Mouse (Mus musculus) midbrain, embryonic 12.5 days (tissue): ENCODE data around the gene Gm37240. TPM values are rescaled to one million over a fixed set of nuclear protein-coding genes. Genes with fewer than 3 reads are reported as not detected.

ENCODE experiments used
- ATAC-seq: fragments of 200-750 bp; cut with Nextera tagmentation; 2 replicates; pipeline ENCODE4 v1.8.0; 2017; ENCODE audit warnings: low read depth, moderate TSS enrichment, moderate library complexity; ENCODE audit not compliant: low FRiP score
- H3K27ac ChIP-seq: fragments of 300-500 bp; sonication (generic); replicated peaks from 2 replicates; pipeline ENCODE4 v1.5.1; 2016; ENCODE audit warnings: mild to moderate bottlenecking
- H3K27me3 ChIP-seq: fragments of 300-500 bp; sonication (generic); 2 replicates; pipeline ENCODE4 v1.6.1; 2016; ENCODE audit warnings: mild to moderate bottlenecking
- H3K36me3 ChIP-seq: fragments of 300-500 bp; sonication (generic); 2 replicates; pipeline ENCODE4 v1.6.1; 2016
- H3K4me1 ChIP-seq: fragments of 300-500 bp; sonication (generic); 2 replicates; pipeline ENCODE4 v1.6.1; 2016
- H3K4me2 ChIP-seq: fragments of 300-500 bp; sonication (generic); replicated peaks from 2 replicates; pipeline ENCODE4 v1.6.1; 2016; ENCODE audit warnings: mild to moderate bottlenecking, moderate library complexity
- H3K4me3 ChIP-seq: fragments of 300-500 bp; sonication (generic); 2 replicates; pipeline ENCODE4 v1.5.1; 2016; ENCODE audit warnings: mild to moderate bottlenecking
- H3K9ac ChIP-seq: fragments of 300-500 bp; sonication (generic); replicated peaks from 2 replicates; pipeline ENCODE4 v1.6.1; 2016; ENCODE audit warnings: mild to moderate bottlenecking, moderate library complexity
- H3K9me3 ChIP-seq: fragments of 300-500 bp; sonication (generic); 2 replicates; pipeline ENCODE4 v1.6.1; 2016; ENCODE audit warnings: mild to moderate bottlenecking
- WGBS: fragments of 180-500 bp; shearing (Covaris S2); methylation state at CpG from one replicate; pipeline ENCODE4 v1.1.7; 2016; 5-methylcytosine and 5-hydroxymethylcytosine counted together
- microRNA counts: library from miRNA; unstranded; fragments of <30 nt; microRNA quantifications from one replicate; lab custom pipeline; 2017
- microRNA-seq: library from miRNA; unstranded; fragments of <30 nt; microRNA quantifications from one replicate; pipeline ENCODE4, GENCODE M21; 2017
- polyA plus RNA-seq: library from polyadenylated mRNA; unstranded; fragments of >200 nt; fragmentation: Nextera tagmentation; extraction: Ambion mirVana; gene quantifications from 2 replicates; pipeline ENCODE4 v1.2.1, GENCODE M21; 2016

Gene Gm37240
- polyA plus RNA-seq, 1 experiment from 2014 or later = 0.96 TPM

DNA sequence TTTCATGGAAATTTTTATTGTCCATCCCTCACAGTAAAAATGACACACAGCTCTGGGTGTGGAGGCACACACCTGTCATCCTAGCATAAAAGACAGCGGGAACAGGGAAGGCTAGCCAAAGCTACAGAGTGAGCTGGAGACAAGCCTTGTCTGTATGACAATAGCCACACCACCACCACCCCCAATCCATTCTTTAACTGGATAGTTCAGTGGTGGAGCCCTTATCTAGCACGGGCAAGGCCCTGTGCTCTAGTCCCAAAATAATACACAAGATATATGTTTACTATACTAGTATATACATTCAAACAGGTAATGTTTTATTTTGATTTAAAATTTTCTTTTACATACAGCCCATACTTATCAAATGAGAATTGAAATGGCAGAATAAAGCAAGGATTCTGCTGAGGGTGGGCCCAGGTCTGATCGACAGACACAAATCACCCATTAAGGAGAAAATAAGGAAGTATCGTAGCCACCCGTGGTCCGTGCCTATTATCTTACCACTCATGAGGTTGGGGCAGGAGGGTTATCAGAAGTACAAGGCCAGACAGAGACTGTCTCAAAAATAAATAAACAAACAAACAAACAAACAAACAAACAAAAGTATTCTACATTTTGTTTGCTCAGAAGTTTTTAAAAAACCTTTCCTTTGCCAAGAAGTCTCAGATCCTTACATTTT lies 1421.4 kb downstream of the Gm37240 start:
- H3K36me3 ChIP-seq = no peaks in the 10 kb centered on the region
- 75% methylated on average over 6 of the region's 6 CpGs for WGBS
- H3K4me3 ChIP-seq = no peak overlapping the region
- H3K27me3 ChIP-seq = no peaks in the 10 kb centered on the region; the same call in 1 of the 2 replicates
- no peaks in the 10 kb centered on the region for H3K9me3 ChIP-seq
- H3K4me2 ChIP-seq = no peak overlapping the region
- ATAC-seq = no peak
- peaks cover 15% of the 10 kb centered on the region for H3K4me1 ChIP-seq
- H3K9ac ChIP-seq = no peak overlapping the region
- no peak overlapping the region for H3K27ac ChIP-seq

DNA sequence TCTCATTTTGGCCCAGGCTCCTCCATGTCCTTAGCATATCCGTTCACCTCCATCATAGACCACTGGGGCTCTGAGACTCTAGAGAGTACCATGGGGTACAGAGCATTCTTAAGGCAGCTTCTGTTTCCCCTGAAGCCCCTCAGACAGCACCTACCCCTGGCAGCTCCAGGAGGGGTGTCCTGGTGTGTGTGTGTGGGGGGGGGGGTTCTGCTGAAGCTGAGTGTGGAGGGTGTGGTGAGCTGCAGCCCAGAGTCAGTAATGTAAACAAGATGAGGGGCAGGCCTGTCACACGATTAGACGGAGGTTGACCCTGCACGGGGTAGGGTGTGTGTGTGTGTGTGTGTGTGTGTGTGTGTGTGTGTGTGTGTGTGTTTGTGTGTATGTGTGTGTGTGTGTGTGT lies 1425.6 kb downstream of the Gm37240 start:
- peak; percentile 62; the same call in 1 of the 2 replicates for ATAC-seq
- no peaks in the 10 kb centered on the region for H3K36me3 ChIP-seq
- no peak overlapping the region for H3K27ac ChIP-seq
- H3K4me2 ChIP-seq = no peak overlapping the region
- H3K27me3 ChIP-seq = no peaks in the 10 kb centered on the region; the same call in 1 of the 2 replicates
- 32% methylated on average over 2 of the region's 4 CpGs for WGBS
- H3K4me1 ChIP-seq = peaks cover 23% of the 10 kb centered on the region
- no peak overlapping the region for H3K9ac ChIP-seq
- no peak overlapping the region for H3K4me3 ChIP-seq
- no peaks in the 10 kb centered on the region for H3K9me3 ChIP-seq

DNA sequence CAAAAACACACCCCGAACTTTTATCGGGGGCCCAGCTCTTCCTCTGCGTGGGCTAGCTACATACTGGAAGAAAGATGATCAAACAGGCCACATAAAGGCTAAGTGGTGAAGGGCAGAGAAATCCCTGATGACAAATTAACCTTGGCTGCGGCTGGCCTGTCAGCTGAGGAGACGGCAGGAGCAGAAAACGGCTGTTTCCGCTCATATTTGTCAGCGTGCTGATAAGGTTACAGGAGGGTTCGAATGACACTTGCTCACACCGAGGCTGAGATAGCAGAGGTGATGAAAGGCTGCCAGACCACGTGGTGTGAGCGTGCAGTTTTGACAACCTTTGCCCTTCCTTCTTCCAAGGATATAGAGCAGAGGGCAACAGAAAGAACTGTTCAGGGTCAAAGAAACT lies 1426.4 kb downstream of the Gm37240 start:
- H3K4me1 ChIP-seq = peaks cover 25% of the 10 kb centered on the region
- H3K4me2 ChIP-seq = no peak overlapping the region
- ATAC-seq = no peak
- H3K27ac ChIP-seq = 0 out of 2 replicates have a peak overlapping the region, but pooled peaks have one; percentile 7
- 42% methylated on average over 12 of the region's 12 CpGs for WGBS
- H3K9ac ChIP-seq = peak overlapping the region; percentile 31; the same call in 1 of the 2 replicates
- H3K4me3 ChIP-seq = no peak overlapping the region
- H3K36me3 ChIP-seq = no peaks in the 10 kb centered on the region
- H3K9me3 ChIP-seq = no peaks in the 10 kb centered on the region
- H3K27me3 ChIP-seq = no peaks in the 10 kb centered on the region; the same call in 1 of the 2 replicates

DNA sequence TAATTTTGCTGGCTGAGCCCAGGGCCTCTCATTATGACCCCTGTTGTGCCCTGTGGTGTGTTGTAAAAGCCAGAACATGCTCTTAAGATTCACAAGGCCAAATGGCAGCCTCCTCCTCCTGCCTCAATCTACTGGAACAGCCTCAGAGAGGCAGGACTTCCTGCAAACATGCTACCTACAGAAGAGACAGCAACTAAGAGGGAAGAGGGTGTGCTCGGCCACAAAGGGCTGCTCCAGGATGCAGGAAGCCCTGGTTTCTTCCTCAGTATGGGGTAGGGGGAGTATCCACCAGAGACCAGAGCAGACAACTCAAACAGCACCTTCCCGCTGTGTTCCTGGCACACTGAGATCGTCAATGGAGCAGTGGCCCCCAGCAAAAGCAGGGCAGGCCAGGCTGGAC lies 1426.8 kb downstream of the Gm37240 start:
- no peak for ATAC-seq
- Histone ChIP-seq H3K4me1 (peaks cover 25% of the 10 kb centered on the region), H3K36me3 (no peaks in the 10 kb centered on the region), H3K9me3 (no peaks in the 10 kb centered on the region), H3K4me3 (no peak overlapping the region), H3K9ac (peak overlapping the region; percentile 31; the same call in 1 of the 2 replicates), H3K4me2 (no peak overlapping the region), H3K27me3 (no peaks in the 10 kb centered on the region; the same call in 1 of the 2 replicates), H3K27ac (0 out of 2 replicates have a peak overlapping the region, but pooled peaks have one; percentile 7)
- 40% methylated on average over 3 of the region's 3 CpGs for WGBS

DNA sequence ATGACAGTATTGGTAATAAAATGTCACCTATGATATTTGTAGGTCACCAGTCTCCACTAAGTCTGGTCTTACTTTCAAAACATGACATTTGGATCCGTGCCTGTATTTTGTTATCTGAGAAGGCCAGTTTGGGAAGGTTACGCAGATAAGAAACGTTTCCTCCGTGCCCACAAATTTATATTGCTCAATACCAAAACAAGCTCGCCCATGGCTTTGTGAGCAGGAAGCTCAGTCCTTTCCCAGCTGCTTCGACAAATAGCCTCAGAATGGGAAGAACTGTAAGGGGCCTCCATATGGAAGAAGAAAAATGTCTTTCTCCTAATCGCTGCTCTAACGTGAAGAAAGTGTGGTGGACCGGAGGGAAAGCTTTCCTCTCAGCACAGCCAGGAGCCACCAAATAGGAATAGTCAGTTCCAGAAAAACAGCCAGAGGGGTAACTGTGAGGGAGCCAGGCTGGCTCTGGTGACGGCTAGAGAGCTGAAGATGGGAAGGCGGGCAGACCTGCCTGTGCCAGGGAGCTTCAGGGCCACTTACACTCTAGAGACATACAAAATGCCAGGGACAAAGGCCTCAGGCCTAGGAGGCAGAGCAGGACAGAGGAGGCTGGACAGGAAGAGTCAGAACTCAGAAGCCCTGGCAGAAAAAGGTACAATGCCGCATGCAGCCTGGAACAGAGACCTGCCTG lies 1431.4 kb downstream of the Gm37240 start:
- 84% methylated on average over 12 of the region's 12 CpGs for WGBS
- Histone ChIP-seq H3K36me3 (no peaks in the 10 kb centered on the region), H3K9ac (no peak overlapping the region), H3K27ac (no peak overlapping the region), H3K27me3 (no peaks in the 10 kb centered on the region), H3K4me3 (no peak overlapping the region), H3K4me2 (no peak overlapping the region), H3K4me1 (peaks cover 15% of the 10 kb centered on the region), H3K9me3 (no peaks in the 10 kb centered on the region)
- ATAC-seq = no peak

DNA sequence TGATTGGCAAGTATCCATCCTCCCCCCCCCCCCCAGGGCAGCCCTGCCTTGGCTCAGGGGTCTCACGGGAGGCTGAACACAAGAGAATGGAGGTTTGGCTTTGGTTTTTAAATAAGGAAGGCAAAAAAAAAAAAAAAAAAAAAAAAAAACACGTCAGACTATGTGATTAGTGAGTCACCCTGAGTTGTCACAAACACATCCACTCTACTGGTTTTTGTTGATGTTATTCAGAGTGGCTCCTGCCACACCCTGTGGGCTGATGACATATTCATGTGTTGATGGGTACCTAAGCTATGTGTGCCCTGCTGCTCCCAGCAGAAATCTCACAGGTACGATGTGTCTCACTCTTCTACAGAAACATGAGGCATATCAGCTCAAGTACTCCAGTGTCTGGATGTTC lies 1436.7 kb downstream of the Gm37240 start:
- Histone ChIP-seq H3K9me3 (no peaks in the 10 kb centered on the region), H3K36me3 (no peaks in the 10 kb centered on the region), H3K4me3 (no peak overlapping the region), H3K27me3 (peaks cover 9% of the 10 kb centered on the region; the same call in 1 of the 2 replicates), H3K9ac (no peak overlapping the region), H3K27ac (no peak overlapping the region), H3K4me2 (no peak overlapping the region), H3K4me1 (peaks cover 11% of the 10 kb centered on the region)
- no peak for ATAC-seq
- 49% methylated on average over 3 of the region's 3 CpGs for WGBS

DNA sequence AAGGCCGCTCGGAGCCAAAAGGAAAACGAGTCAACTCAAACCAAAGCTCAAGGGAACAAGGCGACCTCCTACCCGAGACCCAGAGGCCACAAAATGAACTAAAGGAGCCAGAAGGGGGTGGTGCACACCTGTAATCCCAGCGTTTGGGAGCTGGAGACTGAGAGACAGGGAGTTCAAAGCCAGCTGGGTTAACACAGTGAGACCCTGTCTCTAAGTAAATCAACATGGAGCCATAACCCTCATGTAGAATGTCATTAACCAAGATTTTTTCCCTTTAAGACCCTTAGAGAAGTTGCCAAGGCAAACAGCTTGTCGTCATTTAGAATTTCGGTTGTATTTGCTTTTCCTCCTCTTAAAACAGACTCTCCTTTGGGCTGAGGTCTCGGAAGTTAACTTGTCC lies 1438.3 kb downstream of the Gm37240 start:
- WGBS = 83% methylated on average over 9 of the region's 9 CpGs
- H3K27ac ChIP-seq = no peak overlapping the region
- ATAC-seq = no peak

DNA sequence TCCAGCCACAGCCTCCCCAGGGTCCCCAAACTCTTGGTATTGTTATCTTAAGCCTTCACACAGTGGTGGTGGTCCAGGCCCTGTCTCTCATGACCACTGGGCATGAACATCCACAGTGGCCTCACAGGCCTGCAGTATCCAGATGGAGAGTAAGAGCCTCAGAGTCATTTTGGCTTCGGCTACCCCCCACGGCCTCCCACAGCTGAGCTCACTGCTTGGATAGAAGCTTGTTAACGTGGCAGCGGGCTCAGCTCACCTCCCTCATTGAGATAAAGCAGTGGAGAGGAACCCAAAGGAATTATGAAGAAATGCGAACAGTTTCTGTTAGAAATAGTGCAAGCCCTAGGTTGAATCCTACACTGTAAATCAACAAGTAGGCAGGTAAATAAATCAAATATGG lies 1439.5 kb downstream of the Gm37240 start:
- Histone ChIP-seq H3K4me3 (no peak overlapping the region), H3K4me2 (no peak overlapping the region), H3K4me1 (peaks cover 6% of the 10 kb centered on the region), H3K9me3 (no peaks in the 10 kb centered on the region), H3K27ac (no peak overlapping the region), H3K36me3 (no peaks in the 10 kb centered on the region), H3K9ac (no peak overlapping the region), H3K27me3 (peaks cover 9% of the 10 kb centered on the region; the same call in 1 of the 2 replicates)
- WGBS = 55% methylated on average over 5 of the region's 5 CpGs
- ATAC-seq = no peak

More for the DNA sequence above, 1438.3 kb downstream of the Gm37240 start:
- Histone ChIP-seq H3K4me1 (peaks cover 11% of the 10 kb centered on the region), H3K4me2 (no peak overlapping the region), H3K9ac (no peak overlapping the region), H3K4me3 (no peak overlapping the region), H3K36me3 (no peaks in the 10 kb centered on the region), H3K9me3 (no peaks in the 10 kb centered on the region), H3K27me3 (peaks cover 9% of the 10 kb centered on the region; the same call in 1 of the 2 replicates)

MicroRNA genes within 50 kb of the gene (microRNA counts, 519-probe panel; counts per million panel counts)
- microRNA mmu-miR-466k (lab: Ali Mortazavi, UCI) = not detected

Small RNAs within 50 kb of the gene (microRNA-seq; reads per million reads assigned to microRNA genes)
- gene Mir466k = not detected

Other genes with a start within 250 kb of the Gm37240 start
- gene Fam160a1, start 70.2 kb downstream of the Gm37240 start, polyA plus RNA-seq = 0.20 and 0.28 TPM in 2 replicates
- gene Glt28d2, start within 50 bp of the Gm37240 start, polyA plus RNA-seq = 0.09 and 0.12 TPM in 2 replicates
- 8.9 and 9.7 TPM in 2 replicates for gene Sh3d19, start 83.6 kb upstream of the Gm37240 start, polyA plus RNA-seq
- not detected in 2 replicates for gene Prss48, start 115.0 kb upstream of the Gm37240 start, polyA plus RNA-seq